Mouse (Mus musculus): ENCODE measurements around the gene Cfap69.
A peak's percentile ranks its signal among the peaks of the same experiment; 100 is the strongest.

The Cfap69 gene

DNA sequence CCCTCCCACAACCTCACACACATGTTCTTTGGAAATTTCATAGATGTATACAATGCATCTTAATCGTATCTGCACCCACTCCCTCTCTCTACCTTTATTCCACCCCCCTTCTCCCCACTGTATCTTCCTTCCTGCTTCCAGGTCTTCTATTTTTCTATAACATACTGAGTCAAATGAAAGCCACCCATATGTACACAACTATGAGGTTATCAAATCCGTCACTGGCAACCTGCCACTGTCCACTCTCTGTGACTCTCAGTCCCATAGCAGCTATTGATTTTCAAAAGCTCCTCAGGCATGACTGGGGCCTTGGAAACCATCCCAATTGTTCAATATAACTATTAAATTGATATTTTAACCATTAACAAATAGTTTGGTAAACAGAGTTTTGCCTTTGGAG lies 6.1 kb downstream of the Cfap69 start:
- DNase-seq (ENCODE audit: low spot score in 2 of 2) = no peak

DNA sequence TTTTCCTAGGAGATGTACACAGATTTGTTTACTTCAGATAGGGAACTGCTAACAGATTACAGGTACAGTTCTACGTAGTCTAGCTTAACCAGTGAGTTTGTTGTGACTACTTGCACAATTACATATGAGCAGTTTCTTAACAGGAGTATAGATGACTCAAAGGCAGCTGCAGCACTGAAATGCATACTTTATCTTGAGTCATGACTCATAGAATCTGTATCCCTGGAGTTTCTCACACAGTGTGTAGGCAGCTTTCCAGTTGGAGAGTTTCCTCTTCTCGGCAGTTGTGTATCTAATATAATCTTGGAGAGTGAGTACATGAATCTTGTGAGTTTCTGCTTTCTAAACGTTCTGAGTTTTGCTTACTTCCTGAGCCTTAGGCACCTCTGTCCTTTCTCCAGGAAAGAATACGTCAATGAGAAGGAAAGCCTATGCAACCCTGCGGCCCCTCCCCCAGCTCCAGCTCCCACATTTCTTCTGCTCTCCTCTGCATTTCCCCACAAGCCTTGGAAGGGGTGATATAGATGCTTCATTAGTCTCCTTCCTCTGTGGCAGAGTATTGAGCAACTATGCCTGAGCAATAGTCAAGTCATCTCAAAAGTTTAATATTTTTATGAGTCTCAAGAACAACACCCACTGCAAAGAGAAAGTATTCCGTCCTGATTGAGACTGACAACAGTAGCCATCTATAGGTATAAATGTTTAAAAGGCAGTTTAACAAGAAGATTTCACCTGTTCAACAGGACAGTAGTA lies 15.0 kb downstream of the Cfap69 start:
- peak; percentile 55 to 84 for DNase-seq (ENCODE audit: low spot score in 2 of 2)

DNA sequence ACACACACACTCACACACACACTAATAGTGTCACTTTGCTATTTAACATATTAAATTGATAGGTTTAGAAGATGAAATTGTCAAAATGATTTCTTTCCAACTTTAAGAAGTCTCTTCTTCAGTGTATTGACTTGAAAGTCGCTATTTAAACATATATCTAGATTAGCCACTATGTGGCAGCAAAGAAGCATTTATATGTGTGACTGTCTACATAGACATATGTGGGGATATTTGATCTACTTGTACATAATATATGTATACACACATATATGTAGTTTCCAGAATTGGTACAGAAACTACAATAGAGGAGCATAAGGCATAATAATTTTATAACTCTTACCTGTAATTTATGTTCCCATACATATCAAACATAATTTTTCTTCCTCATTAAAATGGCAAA lies 17.9 kb downstream of the Cfap69 start:
- no peak for DNase-seq (ENCODE audit: low spot score in 2 of 2)

DNA sequence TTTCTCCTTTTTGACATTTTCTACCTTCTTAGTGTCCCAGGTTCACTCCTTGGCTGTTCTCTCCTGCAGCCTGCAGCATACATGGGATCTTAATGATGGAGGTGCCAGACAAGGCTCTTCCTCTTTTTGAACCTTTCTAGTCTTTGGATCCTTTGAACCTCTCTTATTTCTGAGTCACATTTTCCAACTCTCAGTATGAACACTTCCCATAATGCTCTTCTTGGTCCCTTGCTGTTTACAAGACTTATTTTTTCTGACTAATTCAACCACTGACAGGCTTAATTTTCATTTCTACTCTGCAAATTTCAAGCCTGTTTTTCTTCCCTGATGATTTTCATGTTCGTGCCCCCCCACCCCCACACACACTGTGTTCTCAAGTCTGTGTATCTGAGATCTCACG lies 25.5 kb downstream of the Cfap69 start:
- DNase-seq (ENCODE audit: low spot score in 2 of 2) = no peak

DNA sequence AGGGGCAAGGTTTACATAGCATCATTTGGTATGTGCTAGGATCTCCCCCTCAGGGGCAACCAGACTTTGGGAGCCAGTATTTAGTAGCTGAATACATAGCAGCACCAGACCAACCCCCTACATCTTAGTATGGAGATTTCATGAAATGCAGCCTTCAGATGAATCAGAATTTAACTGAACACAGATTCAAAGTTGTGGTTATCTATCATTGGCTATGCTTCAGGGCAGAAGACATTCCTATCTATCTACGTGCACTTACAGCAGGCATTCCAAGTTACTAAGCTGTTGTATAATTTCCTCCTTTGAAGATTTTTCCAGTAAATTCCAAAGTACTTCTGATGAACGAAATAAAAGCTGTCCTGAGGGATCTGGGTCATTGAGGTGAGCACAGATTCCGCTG lies 38.5 kb downstream of the Cfap69 start:
- DNase-seq (ENCODE audit: low spot score in 2 of 2) = no peak

DNA sequence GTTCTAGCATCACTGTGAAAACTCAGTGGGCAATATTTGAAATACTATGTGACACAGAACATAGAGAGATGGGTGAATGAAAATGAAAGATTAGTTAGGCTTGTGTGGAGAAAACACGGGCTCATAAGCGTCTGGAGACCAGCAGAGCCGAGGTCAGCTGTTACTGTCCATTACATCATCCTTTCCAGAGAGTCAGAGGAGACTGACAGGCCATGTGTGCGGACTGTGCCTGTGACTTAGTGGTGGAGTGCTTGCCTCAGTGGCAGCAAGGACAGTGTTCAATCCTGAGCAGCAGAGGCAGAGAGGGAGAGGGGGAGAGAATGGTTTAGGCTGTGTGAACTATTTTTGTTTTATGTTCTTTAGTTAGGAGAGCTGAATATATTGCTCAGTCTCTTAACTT lies 45.7 kb downstream of the Cfap69 start:
- DNase-seq (ENCODE audit: low spot score in 2 of 2) = no peak

DNA sequence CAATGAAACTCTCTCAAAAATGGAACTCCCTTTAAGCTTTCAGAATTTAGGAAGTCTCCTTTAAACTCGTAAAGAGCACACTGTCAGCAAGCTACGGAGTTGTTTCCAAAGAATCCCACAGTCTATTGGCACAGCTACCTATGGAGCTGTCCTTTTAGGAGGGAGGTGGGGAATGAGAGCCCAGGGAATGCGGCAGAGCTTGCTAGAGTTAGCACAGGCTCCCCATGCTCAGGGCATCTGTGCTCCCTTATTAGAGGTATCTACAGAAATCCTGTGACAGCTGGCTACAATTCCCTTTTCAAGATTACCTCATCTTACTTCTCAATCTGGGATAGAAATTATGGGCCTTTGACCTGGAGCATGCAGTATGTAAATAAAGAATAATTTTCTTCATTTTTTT lies 53.5 kb downstream of the Cfap69 start:
- DNase-seq (ENCODE audit: low spot score in 2 of 2) = no peak

DNA sequence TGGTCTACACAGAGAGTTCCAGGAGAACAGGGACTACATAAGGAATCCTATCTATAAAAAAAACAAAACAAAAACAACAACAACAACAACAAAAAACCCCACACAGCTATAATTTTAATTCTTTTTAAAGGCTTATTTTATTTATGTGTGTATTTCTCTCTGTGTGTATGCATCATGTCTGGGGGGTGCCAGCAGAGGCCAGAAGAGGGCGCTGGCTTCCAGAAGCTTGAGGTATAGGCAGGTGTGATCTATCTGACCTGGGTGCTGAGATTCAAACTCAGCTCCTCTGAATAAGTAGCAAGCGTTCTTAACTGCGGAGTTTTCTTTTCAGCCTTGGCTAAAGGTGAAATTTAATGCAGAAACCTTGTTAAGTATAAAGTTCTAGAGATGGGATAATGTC lies 76.4 kb downstream of the Cfap69 start:
- no peak for DNase-seq (ENCODE audit: low spot score in 2 of 2)

DNA sequence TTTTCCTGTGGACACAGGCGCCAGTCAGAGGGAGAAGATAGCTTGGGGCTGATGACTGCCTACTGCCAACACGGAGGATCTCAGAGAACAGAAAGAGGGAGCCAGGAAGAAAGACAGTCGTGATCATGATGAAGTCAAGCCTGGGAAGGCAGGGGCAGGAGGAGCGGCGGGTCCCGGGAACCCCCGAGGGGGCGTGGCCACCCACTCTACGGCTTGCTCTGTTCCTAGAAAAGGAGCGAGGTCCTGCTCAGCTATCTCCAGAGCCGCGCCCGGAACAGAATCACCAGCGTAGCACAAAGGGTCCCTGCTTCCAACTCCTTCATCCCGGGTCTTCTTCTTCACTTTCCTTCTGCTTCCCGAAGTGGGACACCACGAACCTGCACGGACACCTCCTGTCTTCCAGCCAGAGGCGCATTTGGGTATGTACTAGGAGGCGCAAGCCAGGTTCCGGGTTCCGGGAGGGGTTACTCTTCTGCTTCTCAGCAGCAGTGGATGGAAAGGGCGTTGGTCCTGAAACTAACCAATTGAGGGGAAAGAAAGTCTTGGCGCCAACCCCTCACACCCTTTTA lies 90.2 kb downstream of the Cfap69 start, which contains the start of gene Gm8773:
Gene Gm8773 (plus strand): TSS at position 51 of the 569 bp plus-strand sequence.
- DNase-seq (ENCODE audit: low spot score in 2 of 2) = peak; percentile 7 to 10

DNA sequence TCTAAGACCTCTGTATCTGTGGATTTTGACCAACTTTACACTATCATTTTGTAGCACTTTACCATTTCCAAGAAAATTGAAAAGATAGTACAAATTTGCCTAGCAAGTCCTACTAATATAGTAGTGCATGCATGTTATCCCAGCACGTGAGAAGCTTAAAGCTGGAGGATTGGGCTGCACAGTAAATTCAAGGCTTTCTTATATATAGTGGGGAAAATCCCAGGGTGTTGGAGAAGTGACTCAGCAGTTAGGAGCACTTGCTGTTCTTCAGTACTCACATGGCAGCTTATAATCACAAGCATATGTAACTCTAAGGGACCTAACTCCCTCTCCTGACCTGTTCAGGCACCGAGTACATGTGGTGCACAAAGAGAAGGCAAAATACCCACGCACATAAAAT lies 101.6 kb downstream of the Cfap69 start:
- DNase-seq (ENCODE audit: low spot score in 2 of 2) = no peak

DNA sequence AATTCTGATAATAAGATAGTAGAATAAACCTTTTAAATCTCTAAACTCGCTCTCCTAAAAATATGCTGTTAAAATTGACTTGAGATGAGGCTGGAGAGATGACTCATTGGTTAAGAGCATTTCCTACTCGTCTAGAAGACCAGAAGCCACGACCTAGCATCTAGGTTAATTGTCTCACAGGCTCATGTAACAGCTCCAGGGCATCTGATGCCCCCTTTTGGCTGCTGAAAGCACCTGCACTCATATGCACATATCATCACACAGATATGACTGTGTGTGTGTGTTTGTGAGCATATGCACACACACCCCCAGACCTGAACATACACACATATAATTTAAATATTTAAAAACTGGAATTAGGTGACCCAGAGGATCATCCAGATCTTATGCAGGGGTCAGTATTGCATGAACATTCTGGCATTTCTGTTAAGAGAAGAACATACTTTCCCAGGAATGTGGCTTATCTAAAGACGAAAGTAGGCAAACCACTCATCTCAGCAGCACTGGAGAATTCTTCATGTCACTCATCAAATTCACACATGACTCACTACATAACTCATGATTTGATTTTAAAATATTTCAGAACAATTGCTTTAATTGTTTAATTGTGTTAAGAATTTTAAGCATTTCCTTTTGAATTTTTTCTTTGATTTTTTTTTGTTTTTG lies 102.9 kb downstream of the Cfap69 start:
- no peak for DNase-seq (ENCODE audit: low spot score in 2 of 2)

DNA sequence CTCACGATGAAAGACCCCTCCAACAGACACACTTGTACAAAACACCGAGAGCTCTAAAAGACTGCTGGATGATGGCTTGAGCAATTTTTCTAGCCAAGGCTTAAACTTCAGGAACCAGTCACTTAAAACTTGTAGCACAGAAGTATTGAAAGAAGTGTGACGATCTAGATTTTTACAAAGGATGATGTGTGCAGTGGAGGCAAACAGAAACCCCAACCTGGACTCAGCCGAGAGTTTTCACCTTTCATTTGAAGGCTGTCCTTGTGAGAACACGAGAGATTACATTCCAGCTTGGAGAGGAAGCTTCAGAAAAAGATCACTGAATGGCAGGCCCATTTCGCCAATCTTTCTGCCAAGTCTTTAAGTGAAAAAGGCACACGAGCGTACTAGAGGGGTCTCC lies 104.2 kb downstream of the Cfap69 start:
- no peak for DNase-seq (ENCODE audit: low spot score in 2 of 2)

DNA sequence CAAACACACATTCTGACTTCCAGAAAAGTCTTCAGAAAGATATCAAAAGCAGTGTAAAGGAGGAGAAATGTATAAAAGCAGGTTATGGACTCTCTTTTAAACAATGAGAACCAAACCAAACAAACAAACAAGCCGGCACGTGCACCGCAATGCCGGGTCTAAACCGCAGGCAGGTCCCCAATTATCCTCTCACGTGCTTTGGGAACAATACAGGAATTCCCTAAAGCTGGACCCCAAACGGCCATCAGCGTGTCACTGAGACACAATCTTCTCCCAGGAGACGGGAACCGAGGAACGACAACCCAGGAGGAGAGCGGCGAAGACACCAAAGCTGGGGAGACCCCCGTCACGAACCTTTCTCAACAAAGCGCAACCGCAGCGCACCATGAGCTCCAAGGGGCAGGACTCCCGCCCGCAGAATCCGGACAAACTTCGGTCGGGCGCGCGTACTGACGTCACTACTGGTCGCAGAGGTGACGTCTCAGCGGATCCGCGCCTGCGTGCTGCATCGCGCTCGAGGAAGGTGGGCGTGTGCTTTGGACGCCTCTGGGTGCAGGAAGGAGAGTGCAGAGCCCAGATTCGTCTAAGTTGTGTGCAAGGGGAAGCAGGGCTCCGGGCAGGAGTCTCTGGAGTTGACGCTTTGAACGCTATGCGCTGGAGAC lies 104.8 kb downstream of the Cfap69 start, which contains the start of gene Gtpbp10:
Gene Gtpbp10 (minus strand): TSS at position 460 of the 662 bp plus-strand sequence.
- DNase-seq (ENCODE audit: low spot score in 2 of 2) = peak; percentile 93 to 94

DNA sequence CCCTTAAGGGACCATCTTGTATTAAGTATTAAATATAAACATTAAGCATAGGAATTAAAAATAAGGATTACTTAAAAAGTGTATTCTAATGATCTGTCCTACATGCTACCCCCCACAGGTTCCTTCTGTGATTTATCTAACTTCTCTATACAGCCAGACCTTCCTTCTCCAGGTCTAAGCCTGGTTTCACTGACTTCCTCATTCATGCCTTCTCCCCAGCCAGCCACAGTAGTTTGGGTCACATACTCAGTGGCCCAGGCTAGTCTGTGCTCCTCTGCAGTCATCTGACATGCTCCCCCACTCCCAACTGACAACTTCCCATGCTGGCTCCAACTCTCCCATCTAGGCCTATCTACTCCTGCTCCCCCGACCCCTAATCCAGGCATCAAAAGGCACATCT lies 112.9 kb downstream of the Cfap69 start:
- no peak for DNase-seq (ENCODE audit: low spot score in 2 of 2)

DNA sequence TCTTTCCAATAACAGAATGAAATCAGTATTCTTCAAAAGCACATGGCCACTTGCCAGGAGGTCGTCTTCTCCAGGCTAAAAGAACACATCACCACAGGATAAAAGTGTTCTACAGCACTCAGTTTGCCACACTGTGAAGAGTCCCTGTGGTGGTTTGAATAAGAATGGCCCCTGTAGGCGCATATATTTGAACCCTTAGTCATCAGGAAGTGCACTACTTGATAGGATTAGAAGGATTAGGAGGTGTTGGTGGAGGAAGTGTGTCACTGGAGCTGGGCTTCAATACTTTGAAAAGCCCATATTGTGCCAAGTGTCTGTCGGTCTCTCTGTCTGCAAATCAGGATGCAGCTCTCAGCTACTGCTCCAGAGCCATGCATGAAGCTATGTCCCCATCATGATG lies 123.7 kb downstream of the Cfap69 start:
- DNase-seq (ENCODE audit: low spot score in 2 of 2) = no peak

DNA sequence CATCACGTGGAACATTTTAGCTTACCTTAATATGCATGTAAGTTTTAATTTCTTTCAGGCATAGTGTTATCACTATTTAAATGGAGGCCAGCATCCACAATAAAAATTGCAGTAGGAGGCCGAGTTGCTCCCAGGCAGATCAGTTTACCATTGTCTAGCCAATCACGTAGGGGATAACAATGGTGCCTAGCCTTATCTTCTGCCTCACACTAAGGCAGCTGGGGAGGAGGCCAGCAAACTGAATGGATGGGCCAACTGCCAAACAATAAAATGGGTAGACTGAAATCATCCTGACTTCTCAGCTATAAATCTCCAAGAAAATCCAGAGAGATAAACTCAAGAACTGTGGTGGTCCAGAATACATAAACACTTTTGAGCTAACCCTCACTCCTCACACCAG lies 124.3 kb downstream of the Cfap69 start:
- no peak for DNase-seq (ENCODE audit: low spot score in 2 of 2)

DNA sequence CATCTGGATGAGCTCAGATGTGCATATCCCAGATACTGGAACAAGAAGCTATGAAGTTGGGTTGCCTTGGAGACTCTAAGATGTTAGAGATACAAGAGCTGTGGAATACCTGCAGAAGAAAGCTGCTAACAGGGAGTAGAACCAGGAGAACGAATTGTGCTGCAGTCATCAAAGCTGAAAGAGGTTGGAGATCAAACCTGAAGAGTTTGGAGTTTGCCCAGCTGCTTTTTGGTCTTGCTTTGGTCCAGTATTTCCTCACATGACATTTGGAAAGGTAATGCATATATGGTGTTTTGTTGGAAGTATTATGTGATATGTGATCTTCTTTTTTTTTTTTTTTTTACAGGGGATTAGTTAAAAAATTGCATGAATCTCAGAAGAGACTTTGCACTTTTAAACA lies 127.9 kb downstream of the Cfap69 start:
- no peak for DNase-seq (ENCODE audit: low spot score in 2 of 2)

DNA sequence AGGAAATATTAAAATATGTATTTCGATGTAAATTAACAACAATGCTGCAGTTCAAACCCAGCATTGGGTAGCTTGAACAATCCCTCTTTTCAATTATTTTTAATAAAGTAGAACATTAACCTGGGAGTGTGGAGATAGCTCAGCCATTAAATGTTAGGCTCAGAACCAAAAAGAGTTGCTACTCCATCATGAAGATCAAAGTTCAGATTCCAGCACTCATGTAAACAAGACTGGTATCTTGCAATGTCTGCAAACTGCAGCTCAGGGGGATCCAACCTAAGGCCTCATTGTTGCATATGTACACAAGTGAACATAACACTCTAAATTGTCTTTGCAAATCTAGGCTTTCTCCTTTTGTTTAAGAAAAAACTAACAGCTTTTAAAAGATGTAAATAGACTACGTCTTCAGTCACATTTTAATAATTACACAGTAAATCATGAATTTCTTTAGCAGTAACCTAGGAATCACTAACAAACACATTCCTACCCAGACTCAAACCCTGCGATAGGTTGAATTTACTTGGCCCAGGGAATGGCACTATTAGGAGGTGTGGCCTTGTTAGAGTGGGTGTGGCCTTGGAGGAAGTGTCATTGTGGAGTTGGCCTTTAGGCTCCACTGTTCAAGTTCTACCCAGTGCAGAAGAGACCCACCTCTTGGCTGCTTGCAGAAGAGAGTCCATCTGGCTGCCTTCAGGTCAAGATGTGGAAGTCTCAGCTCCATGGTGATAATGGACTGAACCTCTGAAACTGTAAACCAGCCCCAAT lies 130.2 kb downstream of the Cfap69 start:
- DNase-seq (ENCODE audit: low spot score in 2 of 2) = no peak

Measured in frontal cortex, postnatal 36 days (tissue).